Mouse (Mus musculus): Measurements from ENCODE around the gene Krtap2-4. TPM values are rescaled to one million over a fixed set of nuclear protein-coding genes. Genes with fewer than 3 reads are reported as not detected.

Gene Krtap2-4
- polyA plus RNA-seq, 1 experiment, result not detected

- Histone ChIP-seq H3K4me1 (ENCODE audit: control insufficient read depth, insufficient read depth, low read length) (no peaks in the 10 kb centered on the region), H3K4me3 (replicated peaks; ENCODE audit: extremely low read depth, low read depth, low read length) (no peak within 1 kb of the TSS)
- TF ChIP-seq CTCF (IDR thresholded peaks at IDR 0.05; ENCODE audit: insufficient read depth, low read length), result no peak
- TF ChIP-seq POLR2A (IDR thresholded peaks at IDR 0.05; ENCODE audit: borderline replicate concordance, extremely low read depth, low read depth, low read length), result no peak
- 76% methylated on average over 6 of the region's 6 CpGs for WGBS
- no peak for DNase-seq
These were observed 23.7 kb downstream of the Krtap2-4 start, which contains the start of gene Krtap1-3 for GRCm38 (mm10) chr11:99590981-99591380. Gene Krtap1-3 (minus strand): TSS chr11:99591339.

- TF ChIP-seq POLR2A (IDR thresholded peaks at IDR 0.05; ENCODE audit: borderline replicate concordance, extremely low read depth, low read depth, low read length) (no peak), CTCF (IDR thresholded peaks at IDR 0.05; ENCODE audit: insufficient read depth, low read length) (no peak)
- no peak overlapping the region for H3K4me3 ChIP-seq (replicated peaks; ENCODE audit: extremely low read depth, low read depth, low read length)
- H3K4me1 ChIP-seq (ENCODE audit: control insufficient read depth, insufficient read depth, low read length), result no peaks in the 10 kb centered on the region
- DNase-seq, result no peak
- WGBS, result 78% methylated on average over 7 of the region's 7 CpGs
These were observed 29.6 kb downstream of the Krtap2-4 start for GRCm38 (mm10) chr11:99585096-99585495.

GRCm38 (mm10) chr11:99583245-99583704 is 31.4 kb downstream of the Krtap2-4 start, which contains the start of gene Krtap1-4:
Gene Krtap1-4 (minus strand): TSS chr11:99583654.
- WGBS, result 75% methylated on average over 5 of the region's 5 CpGs
- TF ChIP-seq POLR2A (IDR thresholded peaks at IDR 0.05; ENCODE audit: borderline replicate concordance, extremely low read depth, low read depth, low read length), result no peak
- TF ChIP-seq CTCF (IDR thresholded peaks at IDR 0.05; ENCODE audit: insufficient read depth, low read length), result no peak

GRCm38 (mm10) chr11:99581564-99581963 is 33.1 kb downstream of the Krtap2-4 start:
- Histone ChIP-seq H3K4me3 (replicated peaks; ENCODE audit: extremely low read depth, low read depth, low read length) (no peak overlapping the region), H3K4me1 (ENCODE audit: control insufficient read depth, insufficient read depth, low read length) (no peaks in the 10 kb centered on the region)
- no peak for DNase-seq
- no peak for TF ChIP-seq POLR2A (IDR thresholded peaks at IDR 0.05; ENCODE audit: borderline replicate concordance, extremely low read depth, low read depth, low read length)
- no peak for TF ChIP-seq CTCF (IDR thresholded peaks at IDR 0.05; ENCODE audit: insufficient read depth, low read length)
- 69% methylated on average over 6 of the region's 6 CpGs for WGBS

More at GRCm38 (mm10) chr11:99583245-99583704, 31.4 kb downstream of the Krtap2-4 start, which contains the start of gene Krtap1-4:
- no peak within 1 kb of the TSS for H3K4me3 ChIP-seq (replicated peaks; ENCODE audit: extremely low read depth, low read depth, low read length)
- H3K4me1 ChIP-seq (ENCODE audit: control insufficient read depth, insufficient read depth, low read length), result no peaks in the 10 kb centered on the region
- no peak for DNase-seq

GRCm38 (mm10) chr11:99581051-99581450 is 33.6 kb downstream of the Krtap2-4 start:
- no peak for TF ChIP-seq CTCF (IDR thresholded peaks at IDR 0.05; ENCODE audit: insufficient read depth, low read length)
- no peak for TF ChIP-seq POLR2A (IDR thresholded peaks at IDR 0.05; ENCODE audit: borderline replicate concordance, extremely low read depth, low read depth, low read length)
- no peaks in the 10 kb centered on the region for H3K4me1 ChIP-seq (ENCODE audit: control insufficient read depth, insufficient read depth, low read length)
- WGBS, result 79% methylated on average over 5 of the region's 5 CpGs
- no peak for DNase-seq
- no peak overlapping the region for H3K4me3 ChIP-seq (replicated peaks; ENCODE audit: extremely low read depth, low read depth, low read length)

DNA sequence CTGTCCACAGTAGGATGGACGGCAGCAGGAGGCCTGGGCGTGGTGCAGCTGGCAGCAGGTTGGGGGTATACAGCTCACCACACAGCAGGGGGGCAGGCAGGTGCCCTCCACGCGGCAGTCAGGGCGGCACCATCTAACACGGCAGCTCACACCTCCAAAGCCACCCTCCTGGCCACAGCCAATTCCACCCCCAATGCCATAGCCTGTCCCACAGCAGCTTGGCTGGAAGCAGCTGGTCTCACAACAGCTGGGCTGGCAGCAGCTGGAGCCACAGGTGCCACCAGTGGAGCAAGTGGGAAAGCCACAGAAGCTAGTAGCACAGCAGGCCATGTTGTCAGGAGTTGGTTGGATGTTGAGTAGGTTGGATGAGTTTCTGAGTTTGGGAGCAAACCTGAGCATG is 34.0 kb downstream of the Krtap2-4 start, which contains the start of gene Krtap1-5:
TSS of gene Krtap1-5 (minus strand) at position 381 of the 400 bp plus-strand sequence.
- 72% methylated on average over 6 of the region's 6 CpGs for WGBS
- TF ChIP-seq CTCF (IDR thresholded peaks at IDR 0.05; ENCODE audit: insufficient read depth, low read length), result no peak
- no peak for TF ChIP-seq POLR2A (IDR thresholded peaks at IDR 0.05; ENCODE audit: borderline replicate concordance, extremely low read depth, low read depth, low read length)
- Histone ChIP-seq H3K4me1 (ENCODE audit: control insufficient read depth, insufficient read depth, low read length) (no peaks in the 10 kb centered on the region), H3K4me3 (replicated peaks; ENCODE audit: extremely low read depth, low read depth, low read length) (no peak within 1 kb of the TSS)
- no peak for DNase-seq

DNA sequence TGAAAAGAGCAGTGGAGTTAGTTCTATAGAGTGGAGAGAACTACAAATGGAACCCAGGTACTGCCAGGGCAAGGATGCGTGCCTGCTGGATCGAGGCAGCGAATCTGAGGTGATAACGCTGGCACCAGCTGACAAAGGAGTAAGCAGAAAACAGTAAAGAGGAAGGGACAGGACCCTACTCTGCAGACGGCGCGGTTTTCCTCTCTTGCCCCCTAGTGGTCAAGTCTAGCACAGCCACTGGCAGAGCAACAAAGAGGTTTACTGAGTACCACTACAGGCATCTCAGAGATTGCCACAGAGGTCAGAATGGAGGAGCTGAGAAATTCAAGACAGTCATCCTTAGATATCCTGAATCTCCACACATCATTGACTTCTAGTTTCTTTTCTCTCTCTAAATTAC is 40.5 kb downstream of the Krtap2-4 start:
- Histone ChIP-seq H3K4me1 (ENCODE audit: control insufficient read depth, insufficient read depth, low read length) (no peaks in the 10 kb centered on the region), H3K4me3 (replicated peaks; ENCODE audit: extremely low read depth, low read depth, low read length) (no peak overlapping the region)
- TF ChIP-seq POLR2A (IDR thresholded peaks at IDR 0.05; ENCODE audit: borderline replicate concordance, extremely low read depth, low read depth, low read length) (no peak), CTCF (IDR thresholded peaks at IDR 0.05; ENCODE audit: insufficient read depth, low read length) (peak; percentile 71)
- 0% methylated on average over 7 of the region's 7 CpGs for WGBS
- peak; percentile 72 for DNase-seq

DNA sequence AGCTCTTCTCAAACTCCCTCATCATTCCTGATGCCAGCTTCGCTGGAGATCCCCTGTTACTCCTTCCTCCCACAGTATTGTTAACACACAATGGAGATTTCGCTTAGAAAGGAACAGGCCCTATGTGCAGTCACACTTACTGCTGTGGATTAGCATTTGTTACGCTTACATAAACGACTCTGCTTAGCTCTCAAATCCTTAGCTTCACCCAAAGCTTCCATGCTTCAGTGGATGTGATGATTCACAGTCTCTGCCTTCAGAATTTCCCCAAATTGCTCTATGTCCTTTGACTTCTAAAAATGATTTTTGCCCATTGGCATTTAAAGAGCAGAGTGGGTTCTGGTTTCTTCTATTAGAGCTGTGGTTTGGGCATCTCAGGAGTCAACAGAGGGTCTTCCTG is 41.5 kb downstream of the Krtap2-4 start:
- H3K4me1 ChIP-seq (ENCODE audit: control insufficient read depth, insufficient read depth, low read length), result no peaks in the 10 kb centered on the region
- H3K4me3 ChIP-seq (replicated peaks; ENCODE audit: extremely low read depth, low read depth, low read length), result no peak overlapping the region
- WGBS, result 68% methylated on average over 4 of the region's 4 CpGs
- DNase-seq, result no peak
- no peak for TF ChIP-seq POLR2A (IDR thresholded peaks at IDR 0.05; ENCODE audit: borderline replicate concordance, extremely low read depth, low read depth, low read length)
- no peak for TF ChIP-seq CTCF (IDR thresholded peaks at IDR 0.05; ENCODE audit: insufficient read depth, low read length)

DNA sequence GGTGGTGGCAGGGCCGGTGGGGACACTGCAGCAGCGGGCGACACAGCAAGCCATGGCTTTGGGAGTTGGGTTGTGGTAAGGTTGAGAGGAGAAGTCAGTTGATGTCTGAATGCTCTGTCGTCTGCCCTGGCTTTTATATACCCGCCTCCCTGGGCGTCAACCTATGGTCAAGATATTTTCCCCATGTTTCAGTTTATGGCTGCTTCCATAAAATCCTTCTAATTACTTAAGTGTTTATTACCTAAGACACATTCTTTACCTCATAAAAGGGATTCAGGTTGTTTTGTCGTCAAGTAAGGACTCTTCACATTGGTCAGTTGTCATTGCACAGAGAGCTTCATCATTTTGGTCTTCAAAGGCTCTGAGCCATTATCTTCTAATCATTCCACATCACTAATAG is 48.1 kb downstream of the Krtap2-4 start, which contains the start of gene Krtap3-1:
TSS of gene Krtap3-1 (minus strand) at position 101 of the 400 bp plus-strand sequence.
- DNase-seq, result no peak
- H3K4me3 ChIP-seq (replicated peaks; ENCODE audit: extremely low read depth, low read depth, low read length), result no peak within 1 kb of the TSS
- TF ChIP-seq CTCF (IDR thresholded peaks at IDR 0.05; ENCODE audit: insufficient read depth, low read length), result no peak
- no peak for TF ChIP-seq POLR2A (IDR thresholded peaks at IDR 0.05; ENCODE audit: borderline replicate concordance, extremely low read depth, low read depth, low read length)
- 95% methylated on average over 7 of the region's 7 CpGs for WGBS
- H3K4me1 ChIP-seq (ENCODE audit: control insufficient read depth, insufficient read depth, low read length), result no peaks in the 10 kb centered on the region

Other genes starting within 250 kb of the Krtap2-4 start
- gene Krt28, start 239.9 kb downstream of the Krtap2-4 start, polyA plus RNA-seq (2012; rRNA removed), result 0.11 and 0.15 TPM in 2 replicates
- 1.0 and 1.1 TPM in 2 replicates for gene Krt10, start 225.5 kb downstream of the Krtap2-4 start, polyA plus RNA-seq (2012; rRNA removed)
- 0.06 TPM in 1 of 2 replicates, not detected in the other for gene Krt12, start 192.6 kb downstream of the Krtap2-4 start, polyA plus RNA-seq (2012; rRNA removed)
- gene Krt20, start 176.7 kb downstream of the Krtap2-4 start, polyA plus RNA-seq (2012; rRNA removed), result 0.72 TPM in 1 of 2 replicates, not detected in the other
- 20.2 and 26.1 TPM in 2 replicates for gene Krt23, start 121.7 kb downstream of the Krtap2-4 start, polyA plus RNA-seq (2012; rRNA removed)
- not detected in 2 replicates for gene Krt39, start 93.5 kb downstream of the Krtap2-4 start, polyA plus RNA-seq (2012; rRNA removed)
- gene Krt40, start 71.7 kb downstream of the Krtap2-4 start, polyA plus RNA-seq (2012; rRNA removed), result not detected in 2 replicates
- gene Krtap3-3, start 64.0 kb downstream of the Krtap2-4 start, polyA plus RNA-seq (2012; rRNA removed), result 1.2 TPM in 1 of 2 replicates, not detected in the other
- gene Krtap3-2, start 58.0 kb downstream of the Krtap2-4 start, polyA plus RNA-seq (2012; rRNA removed), result 8.7 TPM in 1 of 2 replicates, not detected in the other
- gene Gm11939, start 55.4 kb downstream of the Krtap2-4 start, polyA plus RNA-seq (2012; rRNA removed), result not detected in 2 replicates
- gene Krtap3-1, start 48.2 kb downstream of the Krtap2-4 start, polyA plus RNA-seq (2012; rRNA removed), result not detected in 2 replicates
- not detected in 2 replicates for gene Krtap1-5, start 33.8 kb downstream of the Krtap2-4 start, polyA plus RNA-seq (2012; rRNA removed)
- gene Krtap1-4, start 31.2 kb downstream of the Krtap2-4 start, polyA plus RNA-seq (2012; rRNA removed), result not detected in 2 replicates
- gene Krtap1-3, start 23.5 kb downstream of the Krtap2-4 start, polyA plus RNA-seq (2012; rRNA removed), result not detected in 2 replicates
- gene Krtap9-3, start 16.7 kb downstream of the Krtap2-4 start, polyA plus RNA-seq (2012; rRNA removed), result not detected in 2 replicates
- not detected in 2 replicates for gene Gm11938, start 11.5 kb downstream of the Krtap2-4 start, polyA plus RNA-seq (2012; rRNA removed)
- gene Gm11937, start 4.7 kb downstream of the Krtap2-4 start, polyA plus RNA-seq (2012; rRNA removed), result not detected in 2 replicates
- gene Gm11562, start 5.6 kb upstream of the Krtap2-4 start, polyA plus RNA-seq (2012; rRNA removed), result not detected in 2 replicates
- gene Krtap4-1, start 13.4 kb upstream of the Krtap2-4 start, polyA plus RNA-seq (2012; rRNA removed), result not detected in 2 replicates
- gene Krtap4-2, start 20.2 kb upstream of the Krtap2-4 start, polyA plus RNA-seq (2012; rRNA removed), result not detected in 2 replicates
- gene Krtap4-7, start 29.2 kb upstream of the Krtap2-4 start, polyA plus RNA-seq (2012; rRNA removed), result not detected in 2 replicates
- gene Gm11555, start 35.4 kb upstream of the Krtap2-4 start, polyA plus RNA-seq (2012; rRNA removed), result not detected in 2 replicates
- gene Gm11563, start 44.1 kb upstream of the Krtap2-4 start, polyA plus RNA-seq (2012; rRNA removed), result not detected in 2 replicates
- not detected in 2 replicates for gene Krtap4-6, start 51.1 kb upstream of the Krtap2-4 start, polyA plus RNA-seq (2012; rRNA removed)
- not detected in 2 replicates for gene Gm14190, start 75.9 kb upstream of the Krtap2-4 start, polyA plus RNA-seq (2012; rRNA removed)
- not detected in 2 replicates for gene Gm14180, start 119.4 kb upstream of the Krtap2-4 start, polyA plus RNA-seq (2012; rRNA removed)
- gene Gm11595, start 158.1 kb upstream of the Krtap2-4 start, polyA plus RNA-seq (2012; rRNA removed), result not detected in 2 replicates
- not detected in 2 replicates for gene Krtap4-8, start 165.9 kb upstream of the Krtap2-4 start, polyA plus RNA-seq (2012; rRNA removed)
- gene Krtap4-9, start 170.4 kb upstream of the Krtap2-4 start, polyA plus RNA-seq (2012; rRNA removed), result not detected in 2 replicates
- gene Gm11596, start 178.6 kb upstream of the Krtap2-4 start, polyA plus RNA-seq (2012; rRNA removed), result not detected in 2 replicates
- not detected in 2 replicates for gene Gm11569, start 184.1 kb upstream of the Krtap2-4 start, polyA plus RNA-seq (2012; rRNA removed)
- gene Gm11554, start 189.6 kb upstream of the Krtap2-4 start, polyA plus RNA-seq (2012; rRNA removed), result not detected in 2 replicates
- gene Krtap4-13, start 195.0 kb upstream of the Krtap2-4 start, polyA plus RNA-seq (2012; rRNA removed), result not detected in 2 replicates
- gene Gm11564, start 200.8 kb upstream of the Krtap2-4 start, polyA plus RNA-seq (2012; rRNA removed), result not detected in 2 replicates
- gene 2300003K06Rik, start 223.2 kb upstream of the Krtap2-4 start, polyA plus RNA-seq (2012; rRNA removed), result not detected in 2 replicates
- gene Krtap4-16, start 236.8 kb upstream of the Krtap2-4 start, polyA plus RNA-seq (2012; rRNA removed), result not detected in 2 replicates
- gene Gm11568, start 243.1 kb upstream of the Krtap2-4 start, polyA plus RNA-seq (2012; rRNA removed), result not detected in 2 replicates
- not detected in 2 replicates for gene Gm11559, start 249.6 kb upstream of the Krtap2-4 start, polyA plus RNA-seq (2012; rRNA removed)